Mouse (Mus musculus) thymus, postnatal 25 days (tissue): ENCODE data around the gene Slc27a5.

Experiments used
- DNase-seq: peaks from one replicate; pipeline ENCODE4 v3.0.0; 2022

Gene Slc27a5

GRCm38 (mm10) chr7:13023928-13024731 is 26.1 kb upstream of the Slc27a5 start:
- DNase-seq: peak; percentile 96

GRCm38 (mm10) chr7:13022773-13023535 is 25.0 kb upstream of the Slc27a5 start:
- peak; percentile 79 for DNase-seq

- DNase-seq: no peak
Observed at GRCm38 (mm10) chr7:13015217-13015616, 17.2 kb upstream of the Slc27a5 start.

GRCm38 (mm10) chr7:13014275-13014839 is 16.4 kb upstream of the Slc27a5 start:
- DNase-seq: no peak

- no peak for DNase-seq
Observed at GRCm38 (mm10) chr7:13013671-13014070, 15.7 kb upstream of the Slc27a5 start.

GRCm38 (mm10) chr7:13010005-13010908 is 12.3 kb upstream of the Slc27a5 start, which contains the start of gene Zbtb45:
Zbtb45 (minus strand) TSS chr7:13010034.
- DNase-seq: no peak

- DNase-seq: peak; percentile 93
Observed at GRCm38 (mm10) chr7:13009143-13010004, 11.4 kb upstream of the Slc27a5 start.

- DNase-seq: no peak
Observed at GRCm38 (mm10) chr7:13007341-13008092, 9.5 kb upstream of the Slc27a5 start.

GRCm38 (mm10) chr7:13006531-13006930 is 8.5 kb upstream of the Slc27a5 start:
- no peak for DNase-seq

- no peak for DNase-seq
Observed at GRCm38 (mm10) chr7:13006011-13006410, 8.0 kb upstream of the Slc27a5 start.

GRCm38 (mm10) chr7:13003380-13003779 is 5.4 kb upstream of the Slc27a5 start:
- no peak for DNase-seq

GRCm38 (mm10) chr7:13001584-13001983 is 3.6 kb upstream of the Slc27a5 start:
- no peak for DNase-seq

GRCm38 (mm10) chr7:12998851-12999250 is 859 bp upstream of the Slc27a5 start, which contains the start of gene Trim28:
Trim28 (plus strand) TSS chr7:12999114.
- DNase-seq: no peak

GRCm38 (mm10) chr7:12997230-12997629 is 762 bp downstream of the Slc27a5 start:
- no peak for DNase-seq

- DNase-seq: no peak
Observed at GRCm38 (mm10) chr7:12995862-12996261, 2.1 kb downstream of the Slc27a5 start.

- no peak for DNase-seq
Observed at GRCm38 (mm10) chr7:12993148-12993547, 4.8 kb downstream of the Slc27a5 start.

GRCm38 (mm10) chr7:12992222-12992621 is 5.8 kb downstream of the Slc27a5 start:
- peak; percentile 50 for DNase-seq

- peak; percentile 30 for DNase-seq
Observed at GRCm38 (mm10) chr7:12987409-12988189, 10.4 kb downstream of the Slc27a5 start.

GRCm38 (mm10) chr7:12986906-12987305 is 11.1 kb downstream of the Slc27a5 start:
- no peak for DNase-seq

- DNase-seq: no peak
Observed at GRCm38 (mm10) chr7:12985724-12986123, 12.3 kb downstream of the Slc27a5 start.
